Mouse (Mus musculus) NIH3T3 (cell line): ENCODE results near the gene Cdk17.

Experiments
- DNase-seq: peaks from one replicate; pipeline ENCODE4 v3.0.0-alpha.2; 2012; ENCODE audit warnings: low read depth

Gene Cdk17

DNA sequence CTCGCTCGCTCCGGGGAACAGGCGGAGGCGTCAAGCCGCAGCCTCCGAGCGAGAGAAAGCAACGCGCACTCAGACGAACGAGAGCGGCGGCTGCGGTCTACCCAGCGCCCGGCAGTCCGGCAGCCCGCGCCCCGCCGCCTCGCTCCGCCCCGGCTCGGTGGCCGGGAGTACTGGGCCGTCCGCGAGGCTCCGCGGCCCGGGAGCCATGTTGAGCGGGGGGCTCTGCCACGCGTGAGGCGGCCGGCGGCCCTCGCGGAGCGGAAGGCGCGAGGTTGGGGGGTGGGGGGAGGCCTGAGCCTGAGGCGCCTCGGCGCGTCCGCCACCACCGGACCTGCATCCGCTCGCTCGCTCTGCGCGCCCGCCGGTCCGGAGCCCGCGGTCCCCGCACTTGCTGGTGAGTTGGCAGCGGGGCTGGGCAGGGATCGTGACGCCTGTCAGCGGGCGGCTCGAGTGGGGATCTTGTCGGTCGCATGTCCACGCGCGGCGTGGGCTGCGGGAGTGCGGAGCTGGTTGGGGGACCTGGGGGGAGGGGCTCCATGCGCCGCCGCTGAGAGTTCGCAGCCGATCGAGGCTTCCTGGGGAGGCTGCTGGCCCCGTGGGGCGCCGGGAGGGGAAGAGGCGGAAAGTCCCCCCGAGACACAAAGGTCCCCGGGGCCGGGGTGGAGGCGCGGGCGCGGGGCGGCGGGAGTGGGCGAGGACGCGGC, at the start of gene Cdk17:
TSS of gene Cdk17 (plus strand) at position 69 of the 704 bp plus-strand sequence.
- no peak for DNase-seq

DNA sequence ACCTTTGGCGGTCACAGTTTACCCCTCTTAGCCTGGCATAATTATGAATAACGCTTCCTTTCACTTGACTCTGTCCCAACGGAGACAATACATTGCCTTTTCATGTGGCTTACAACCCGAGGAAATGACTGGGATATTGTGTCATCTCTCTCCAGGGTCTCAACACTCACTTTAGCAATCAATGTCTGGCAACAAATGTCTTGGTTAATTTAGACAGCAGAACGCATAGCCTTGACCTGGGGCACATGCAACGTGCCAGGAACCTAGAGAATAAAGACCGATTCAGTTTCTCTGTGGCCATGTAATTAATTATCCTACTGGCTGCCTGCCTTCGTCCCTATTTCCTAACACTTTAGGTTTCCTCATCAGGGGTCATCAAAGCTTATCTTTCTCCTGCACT, 49.3 kb upstream of the Cdk17 start:
- peak; percentile 37 for DNase-seq

DNA sequence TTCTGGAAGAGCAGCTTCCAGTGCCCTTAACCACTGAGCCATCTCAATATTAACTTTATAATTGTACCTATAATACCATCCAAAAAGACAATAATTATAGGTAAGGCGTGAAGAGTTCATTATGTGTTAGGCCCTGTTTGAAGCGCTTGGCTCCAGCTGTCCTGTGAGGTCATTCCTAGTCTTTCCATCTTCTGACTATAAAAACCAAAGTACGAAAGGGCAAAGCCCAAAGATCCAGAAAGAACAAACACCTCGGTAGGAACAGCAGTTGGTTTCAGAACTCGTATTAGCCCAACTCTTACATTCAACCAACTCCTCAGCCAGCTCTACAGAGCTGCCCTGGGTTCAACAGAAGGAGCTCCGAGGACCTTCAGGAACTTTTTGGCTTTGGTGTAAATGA, 48.7 kb upstream of the Cdk17 start:
- no peak for DNase-seq

DNA sequence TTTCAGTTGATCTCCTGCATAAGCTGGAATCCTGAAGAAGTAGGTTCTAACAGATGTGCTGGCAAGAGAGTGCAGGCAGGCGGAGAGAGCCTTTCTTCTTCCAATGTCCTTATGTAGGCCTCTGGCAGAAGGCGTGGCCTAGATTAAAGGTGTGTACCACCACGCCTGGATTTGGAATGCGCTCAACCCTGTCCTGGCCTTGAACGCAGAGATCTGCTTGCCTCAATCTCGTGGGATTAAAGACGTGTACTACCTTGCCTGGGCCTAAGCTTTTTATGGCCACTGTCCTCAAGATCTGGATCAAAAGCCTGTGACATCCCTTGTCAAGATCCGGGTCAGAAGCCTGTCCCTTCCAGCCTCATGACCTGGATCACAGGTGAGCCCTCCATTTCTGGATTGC, 46.7 kb upstream of the Cdk17 start:
- DNase-seq: no peak

DNA sequence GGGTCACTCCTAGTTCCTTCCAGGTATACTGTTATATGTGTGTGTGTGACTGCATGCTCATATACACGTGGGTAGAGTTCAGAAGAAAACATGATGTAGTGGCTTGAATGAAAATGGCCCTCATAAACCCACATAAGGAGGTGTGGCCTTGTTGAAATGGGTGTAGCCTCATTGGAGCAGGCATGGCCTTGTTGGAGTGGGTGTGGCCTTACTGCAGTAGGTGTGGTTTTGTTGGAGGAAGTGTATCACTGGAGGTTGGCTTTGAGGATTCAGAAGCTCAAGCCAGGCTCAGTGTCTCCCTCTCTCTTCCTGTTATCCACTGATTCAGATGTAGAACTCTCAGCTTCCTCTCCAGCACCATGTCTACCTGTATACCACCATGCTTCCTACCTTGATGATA, 45.9 kb upstream of the Cdk17 start:
- DNase-seq: no peak

DNA sequence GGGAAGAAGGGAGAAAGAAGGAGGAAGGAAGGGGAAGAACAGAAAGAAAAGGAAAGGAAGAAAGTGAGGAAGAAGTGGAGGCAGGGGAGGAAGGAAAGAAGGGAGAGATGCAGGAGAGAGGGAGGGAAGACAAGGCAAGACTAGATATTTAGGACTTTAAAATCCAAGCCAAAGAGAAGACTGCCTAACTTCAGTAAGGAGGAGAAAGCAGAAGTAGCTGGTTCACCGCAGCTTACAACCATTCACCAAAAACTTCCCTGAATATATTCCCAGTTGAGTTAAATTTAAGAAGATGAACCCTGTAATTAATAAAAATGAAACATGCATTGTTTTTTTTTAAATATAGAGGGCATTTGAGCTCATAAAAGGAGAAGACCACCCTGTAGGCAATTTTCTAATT, 44.9 kb upstream of the Cdk17 start:
- no peak for DNase-seq

DNA sequence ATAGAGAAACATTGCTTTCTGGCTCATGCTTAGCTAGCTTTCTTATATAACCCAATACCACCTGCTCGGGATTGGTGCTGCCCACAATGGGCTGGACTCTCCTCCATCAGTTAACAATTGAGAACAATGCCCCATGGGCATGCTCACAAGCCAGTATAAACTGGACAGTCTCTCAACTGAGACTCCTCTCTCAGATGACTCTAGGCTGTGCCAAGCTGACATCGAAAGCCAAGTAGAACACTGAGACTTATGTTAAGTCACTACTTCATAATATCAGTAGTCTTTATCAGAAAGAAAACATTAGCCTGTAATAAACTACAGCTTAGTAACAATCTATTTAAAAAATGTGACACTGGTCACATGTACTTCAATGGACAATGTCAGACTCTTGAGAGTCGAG, 44.0 kb upstream of the Cdk17 start:
- DNase-seq: no peak

DNA sequence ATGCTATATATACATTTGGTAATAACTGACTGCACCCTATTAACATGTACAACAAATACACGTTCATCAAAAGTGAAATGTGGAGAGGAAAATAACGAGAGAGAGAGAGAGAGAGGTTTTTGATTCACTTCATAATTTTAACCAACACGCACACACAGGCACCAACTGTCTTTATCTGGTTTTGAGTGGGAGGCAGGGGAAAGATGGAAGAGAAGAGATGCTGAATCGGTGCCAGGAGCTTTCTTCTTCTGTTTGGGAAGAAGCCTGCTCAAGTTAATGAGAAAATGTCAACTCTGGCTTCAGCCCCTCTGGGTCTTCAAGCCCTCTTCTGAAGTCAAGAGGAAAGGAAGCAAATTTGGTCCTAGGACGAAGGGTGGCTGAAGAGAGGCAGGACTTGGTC, 40.9 kb upstream of the Cdk17 start:
- DNase-seq: no peak

DNA sequence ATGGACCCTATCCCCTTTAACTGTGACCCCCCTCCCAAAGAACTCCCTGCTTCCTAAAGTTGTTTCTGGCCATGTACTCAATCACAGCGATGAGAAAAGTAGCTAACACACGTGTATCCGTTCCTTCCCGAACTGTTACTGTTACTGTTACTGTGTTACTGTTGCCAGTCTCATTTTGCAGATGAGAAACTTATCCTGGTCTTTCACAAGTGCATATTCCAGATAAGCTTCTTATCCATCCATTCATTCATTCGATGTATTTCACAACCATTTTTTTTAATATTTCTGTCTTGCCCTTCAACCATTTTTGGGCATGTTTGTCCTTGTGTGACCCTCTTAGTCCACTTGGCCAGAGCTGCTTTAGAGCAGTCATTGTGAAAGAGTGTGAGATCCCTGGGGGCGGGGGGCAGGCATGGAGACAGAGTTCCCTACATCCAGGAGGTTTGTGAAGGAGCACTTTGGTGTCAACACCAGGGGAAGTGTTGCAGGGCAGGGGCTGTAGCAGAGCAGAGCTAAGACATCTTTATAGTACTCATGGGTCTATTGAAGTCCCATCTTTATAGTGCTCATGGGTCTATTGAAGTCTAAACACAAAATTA, 39.3 kb upstream of the Cdk17 start:
- DNase-seq: peak; percentile 20

DNA sequence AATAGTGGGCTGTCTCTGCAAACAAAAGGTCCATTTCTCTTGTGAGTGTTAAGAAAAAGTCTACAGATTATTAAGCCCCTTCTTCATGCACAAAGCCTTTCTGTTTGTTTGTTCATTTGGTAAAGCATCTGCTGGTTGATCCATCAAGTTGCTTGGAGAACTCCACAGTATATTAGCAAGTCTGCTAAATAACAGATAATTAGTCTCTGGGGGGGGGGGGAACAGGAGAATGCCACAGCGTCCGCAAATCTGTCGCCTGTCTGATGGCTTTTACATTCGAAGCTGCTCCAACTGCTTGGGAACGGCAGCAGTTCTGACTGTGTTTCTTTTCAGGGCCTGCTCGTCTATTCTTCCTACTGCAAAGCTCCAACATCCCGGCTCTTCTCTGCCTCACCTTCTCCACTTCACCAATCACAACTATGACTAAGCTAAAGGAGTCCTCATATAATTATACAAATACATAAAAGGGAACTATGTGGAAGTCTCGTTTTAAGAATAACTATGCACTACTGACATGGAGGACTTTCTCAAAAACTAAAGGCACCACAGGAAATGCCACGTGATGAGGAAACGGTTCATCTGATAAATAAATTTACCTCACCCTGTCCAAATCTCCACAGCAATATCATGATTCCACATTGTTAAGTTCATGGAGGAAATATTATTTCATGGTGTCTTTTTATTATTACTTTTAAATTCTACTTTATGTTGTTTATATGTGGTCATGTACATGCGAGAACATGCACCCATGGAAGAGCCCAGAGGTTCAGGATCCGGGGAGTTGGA, 38.1 kb upstream of the Cdk17 start:
- DNase-seq: no peak

DNA sequence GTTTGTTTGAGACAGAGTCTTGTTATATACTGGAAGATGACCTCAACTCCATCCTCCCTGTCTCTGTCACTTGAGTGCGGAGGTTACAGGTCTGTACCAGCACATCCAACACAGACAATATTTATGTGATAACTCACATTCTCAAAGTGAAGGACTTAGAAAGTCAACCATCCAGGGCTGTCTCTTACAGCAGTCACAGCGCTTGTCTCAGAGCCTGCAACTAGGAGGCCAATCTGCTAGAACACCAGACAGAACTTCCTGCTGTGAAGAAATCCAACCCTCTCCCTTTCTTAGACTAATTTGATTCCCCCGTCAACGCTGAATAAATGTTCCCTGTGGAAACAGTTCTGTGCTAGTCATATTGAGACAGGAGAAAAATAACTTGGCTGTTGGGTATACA, 37.4 kb upstream of the Cdk17 start:
- DNase-seq: no peak

DNA sequence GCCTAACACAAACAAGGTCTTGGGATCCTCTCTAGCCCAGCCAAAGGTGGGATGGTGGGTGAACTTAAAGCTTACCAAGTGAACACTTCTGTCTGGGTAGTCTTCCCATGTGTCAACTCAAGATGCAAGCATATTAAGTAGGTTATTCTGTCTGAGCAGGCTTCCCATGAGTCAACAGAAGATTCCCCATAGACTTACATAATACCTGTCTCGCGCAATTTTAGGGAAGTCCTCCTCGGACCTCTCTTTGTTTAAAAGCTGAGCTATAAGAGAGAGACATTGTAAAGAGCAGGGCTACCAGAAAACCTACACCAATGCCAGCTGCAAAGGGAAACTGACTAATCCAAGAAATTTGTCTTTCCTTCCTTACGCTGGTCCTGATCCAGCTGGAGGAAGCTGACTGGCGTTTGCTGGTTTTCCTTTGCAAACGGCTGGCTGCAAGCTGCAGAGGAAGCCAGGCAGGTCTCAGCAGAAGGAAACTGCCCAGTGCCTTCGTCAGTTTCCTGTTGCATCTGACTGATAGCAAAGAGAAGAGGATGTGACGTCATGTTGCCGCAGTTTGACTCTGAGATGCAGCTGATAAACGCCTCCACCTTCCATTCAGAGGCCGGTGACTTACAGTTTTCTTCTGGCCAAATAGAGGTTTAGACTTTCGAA, 36.6 kb upstream of the Cdk17 start:
- peak; percentile 71 for DNase-seq

DNA sequence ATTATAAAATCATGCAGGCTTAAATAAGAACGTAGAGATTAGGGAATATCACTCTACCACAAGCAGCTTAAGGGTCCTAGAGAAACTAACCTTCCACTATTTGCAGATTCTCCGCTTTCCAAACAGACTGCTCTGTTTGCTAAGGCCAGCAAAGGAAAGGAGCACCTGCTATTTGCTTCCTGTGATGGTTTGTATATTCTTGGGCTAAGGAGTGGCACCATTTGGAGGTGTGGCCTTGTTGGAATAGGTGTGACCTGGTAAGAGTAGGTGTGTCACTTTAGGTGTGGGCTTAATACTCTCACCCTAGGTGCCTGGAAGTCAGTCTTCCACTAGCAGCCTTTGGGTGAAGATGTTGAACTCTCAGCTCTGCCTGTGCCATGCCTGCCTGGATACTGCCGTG, 34.6 kb upstream of the Cdk17 start:
- no peak for DNase-seq

DNA sequence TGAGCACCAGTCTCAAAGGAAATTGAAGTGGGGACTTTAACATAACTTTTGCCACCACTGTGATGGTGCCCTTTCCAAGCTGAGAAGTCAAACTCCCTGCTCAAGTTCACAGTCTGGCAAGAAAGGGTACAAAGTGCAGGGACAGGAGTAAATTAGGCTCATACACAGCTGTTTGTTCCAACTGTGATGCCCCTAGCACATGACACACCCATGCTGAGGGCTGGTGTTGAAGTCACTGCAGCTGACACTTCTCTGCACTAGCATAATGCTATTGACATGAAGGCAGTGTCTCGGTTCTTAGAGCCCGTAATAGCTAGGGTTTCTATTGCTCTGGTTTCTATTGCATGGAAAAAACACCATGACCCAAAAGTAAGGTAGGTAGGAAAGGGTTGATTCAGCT, 32.1 kb upstream of the Cdk17 start:
- DNase-seq: no peak

DNA sequence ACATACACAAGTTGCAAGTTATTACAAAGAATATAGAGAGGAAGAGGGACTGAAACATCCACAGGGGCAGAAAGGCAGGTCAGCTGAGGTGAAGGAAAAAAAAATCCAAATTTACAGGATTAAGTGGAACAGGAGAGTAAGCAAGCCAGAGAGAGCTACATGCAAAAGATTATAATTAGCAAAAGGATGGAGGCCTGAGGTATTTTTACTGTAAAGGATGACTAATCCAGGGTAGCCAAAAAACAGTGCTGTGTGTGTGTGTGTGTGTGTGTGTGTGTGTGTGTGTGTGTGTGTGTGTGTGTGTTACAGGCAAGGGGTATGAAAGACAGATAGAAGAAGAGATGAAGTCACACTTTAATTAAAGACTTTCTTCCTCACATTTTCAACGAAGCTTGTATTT, 31.3 kb upstream of the Cdk17 start:
- peak; percentile 15 for DNase-seq

DNA sequence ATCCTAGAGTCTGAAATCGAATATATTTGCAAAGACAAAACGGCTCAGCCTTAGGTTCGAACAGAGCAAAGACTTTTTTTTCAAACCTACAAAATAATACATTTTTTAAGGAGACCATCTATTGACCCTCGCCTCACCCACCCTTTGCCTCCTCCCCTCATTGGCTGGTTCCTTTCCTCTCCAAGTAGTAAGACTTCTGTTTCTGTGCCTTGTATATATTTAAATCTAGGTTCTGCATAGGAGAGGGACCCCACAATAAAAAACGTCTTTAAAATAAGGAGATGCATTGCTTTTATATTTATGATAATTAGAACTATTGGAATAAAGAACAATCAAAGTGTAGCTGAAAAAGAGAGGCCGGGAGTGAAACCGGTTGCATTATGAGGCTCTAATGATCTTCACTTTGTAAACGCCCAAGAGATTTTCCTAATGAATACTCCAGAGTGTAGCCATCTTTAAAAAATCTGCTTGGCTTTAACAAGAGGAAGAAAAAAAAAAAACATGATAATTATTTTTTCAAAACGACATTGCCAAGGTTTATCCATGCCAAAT, 30.7 kb upstream of the Cdk17 start:
- DNase-seq: no peak

DNA sequence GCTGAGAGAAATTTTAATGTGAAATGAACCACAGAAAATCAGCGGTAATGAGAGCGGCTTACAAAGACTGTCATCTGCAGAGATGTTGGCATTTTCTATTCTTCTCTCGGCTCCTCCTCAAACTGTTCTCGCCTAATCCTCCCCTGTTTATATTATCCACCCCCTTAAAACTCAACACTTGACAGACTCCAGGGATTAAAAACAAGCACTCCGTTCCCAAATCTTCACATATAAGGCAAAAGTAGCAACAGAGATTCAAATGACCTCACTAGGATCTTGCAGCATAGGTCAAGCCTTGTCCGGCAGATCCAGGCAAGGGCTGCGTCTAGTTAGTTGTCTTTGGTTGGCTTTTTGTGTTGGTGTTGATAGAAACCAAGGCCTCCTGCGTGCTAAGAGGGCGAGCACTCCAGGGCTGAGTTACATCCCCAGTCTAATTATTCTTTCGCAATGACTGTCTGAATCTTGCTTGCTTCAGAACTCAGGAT, 30.2 kb upstream of the Cdk17 start:
- no peak for DNase-seq

DNA sequence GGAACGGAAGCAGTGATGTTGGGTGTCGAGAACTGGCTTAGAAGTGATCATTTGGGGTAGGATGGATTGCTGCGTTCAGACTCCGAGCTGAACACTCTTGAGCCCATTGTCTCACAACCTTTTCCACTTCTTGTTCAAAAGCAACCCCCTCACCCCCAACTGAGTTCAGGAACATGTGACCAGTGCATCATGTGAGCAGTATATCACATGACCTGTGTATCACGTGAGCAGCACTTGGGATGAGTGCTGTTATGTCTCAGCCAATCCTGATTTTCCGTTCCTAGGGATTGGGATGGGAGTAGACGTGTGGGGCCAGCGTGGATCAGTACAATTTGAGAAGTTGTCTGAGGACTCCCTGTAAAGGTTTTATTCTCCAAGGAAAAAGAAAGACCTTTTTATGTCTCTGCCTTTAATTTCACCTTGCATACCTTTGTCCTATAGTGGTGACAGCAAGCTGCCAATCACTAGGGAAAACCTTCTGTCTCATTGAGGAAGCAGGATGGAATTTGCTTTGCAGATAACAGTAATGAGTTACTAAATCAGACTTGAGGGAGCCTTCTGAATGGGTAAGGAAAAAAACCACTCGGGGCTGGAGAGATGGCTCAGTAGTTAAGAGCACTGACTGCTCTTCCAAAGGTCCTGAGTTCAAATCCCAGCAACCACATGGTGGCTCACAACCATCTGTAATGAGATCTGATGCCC, 28.7 kb upstream of the Cdk17 start:
- DNase-seq: no peak

DNA sequence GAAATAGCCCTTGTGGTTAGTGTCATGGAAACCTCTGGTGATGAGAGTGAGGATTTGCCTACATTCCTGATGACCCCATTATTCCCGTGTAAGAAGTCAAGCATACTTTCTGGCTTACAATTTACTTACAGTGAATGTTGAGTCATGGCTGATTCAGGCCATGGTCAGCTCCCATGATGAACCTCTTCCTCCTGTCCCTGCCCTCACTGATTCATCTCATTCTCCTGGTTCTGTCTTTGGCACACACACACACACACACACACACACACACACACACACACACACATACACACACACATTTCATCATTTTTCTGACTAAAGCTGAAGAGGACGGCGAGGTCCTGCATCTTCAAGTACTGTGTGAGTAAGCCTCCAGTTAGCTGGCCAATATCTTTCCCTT, 21.9 kb upstream of the Cdk17 start:
- peak; percentile 79 for DNase-seq

DNA sequence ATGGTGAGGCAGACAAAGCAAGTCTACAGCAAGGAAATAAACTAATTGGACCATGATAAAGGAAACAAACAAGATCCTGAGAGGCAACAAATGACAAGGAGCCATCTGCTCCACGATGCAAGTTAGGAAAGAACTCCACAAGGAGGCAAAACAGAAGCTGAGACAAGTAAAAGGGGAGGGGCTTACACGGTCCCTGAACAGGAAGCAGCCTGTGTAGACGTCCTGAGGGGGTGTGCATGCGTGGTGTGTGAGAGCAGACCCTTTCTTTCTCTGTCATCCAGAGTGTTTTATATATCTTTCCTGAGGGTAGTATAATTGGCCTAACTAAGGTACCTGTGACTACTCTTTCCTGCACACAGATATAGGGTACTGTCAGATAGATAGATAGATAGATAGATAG, 19.9 kb upstream of the Cdk17 start:
- DNase-seq: no peak

DNA sequence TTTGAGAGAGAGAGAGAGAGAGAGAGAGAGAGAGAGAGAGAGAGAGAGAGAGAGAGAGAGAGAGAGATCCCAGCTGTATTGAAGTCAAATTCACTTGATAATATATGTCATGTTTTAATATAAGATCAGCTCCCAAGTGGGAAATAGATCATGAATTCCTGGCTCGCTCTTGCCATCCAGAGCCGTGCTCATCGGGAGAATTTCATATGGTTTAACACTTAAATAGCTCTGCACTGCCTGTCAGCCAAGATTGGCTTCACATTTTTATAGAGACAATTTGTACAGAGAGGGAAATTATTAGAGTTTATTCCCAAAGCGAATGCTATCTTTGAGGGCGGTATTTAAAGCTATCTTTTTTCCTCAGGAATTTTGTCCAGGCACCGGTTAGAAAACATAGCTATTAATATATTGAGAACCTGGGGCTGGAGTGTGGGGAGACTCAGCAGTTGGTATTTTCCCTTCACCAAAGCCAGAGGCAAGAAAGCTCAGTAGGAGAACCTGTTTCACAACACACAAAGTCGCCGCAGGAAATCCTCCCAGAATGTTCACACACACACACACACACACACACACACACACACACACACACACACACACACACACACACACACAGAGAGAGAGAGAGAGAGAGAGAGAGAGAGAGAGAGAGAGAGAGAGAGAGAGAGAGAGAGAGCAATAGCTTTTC, 17.9 kb upstream of the Cdk17 start:
- DNase-seq: no peak
